Mouse (Mus musculus): ENCODE results near the gene Ephx3. TPM values are rescaled to one million over a fixed set of nuclear protein-coding genes. Genes with fewer than 3 reads are reported as not detected.

Ephx3 gene
- polyA plus RNA-seq, 1 experiment: 1.1 TPM

DNA sequence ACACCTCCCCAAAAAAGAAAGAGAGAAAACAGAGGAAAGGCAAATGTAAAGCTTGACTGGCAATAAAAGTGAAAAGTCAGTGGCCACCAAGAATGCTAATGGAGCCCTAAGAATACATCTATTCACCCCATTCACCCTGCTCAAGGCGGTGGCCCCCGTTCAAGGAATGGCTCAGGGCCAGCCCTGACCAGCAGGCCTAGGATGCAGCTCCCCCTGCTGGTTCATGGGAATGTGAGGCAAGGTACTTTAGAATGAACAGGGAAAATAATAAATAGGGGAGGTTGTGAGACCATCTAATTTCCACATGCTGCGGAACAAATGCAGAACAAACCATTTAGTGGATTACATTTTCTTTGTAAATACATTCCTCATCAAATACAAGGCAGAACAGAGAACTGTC lies 20.4 kb upstream of the Ephx3 start:
- H3K36me3 ChIP-seq (ENCODE audit: control insufficient read depth, insufficient read depth, low read length): peaks cover 53% of the 10 kb centered on the region
- H3K4me1 ChIP-seq (ENCODE audit: control insufficient read depth, insufficient read depth, insufficient read length): no peaks in the 10 kb centered on the region
- TF ChIP-seq CTCF (IDR thresholded peaks at IDR 0.05; ENCODE audit: extremely low read depth, insufficient read depth, insufficient read length, insufficient replicate concordance): peak; percentile 71; the same call in 1 of the 2 replicates
- no peak for TF ChIP-seq POLR2A (IDR thresholded peaks at IDR 0.05; ENCODE audit: low read depth, low read length)
- no peak overlapping the region for H3K4me3 ChIP-seq (ENCODE audit: extremely low read depth, insufficient read depth, insufficient read length)
- no peak overlapping the region for H3K27ac ChIP-seq (ENCODE audit: insufficient read depth, low read length)
- WGBS: 59% methylated on average over 3 of the region's 3 CpGs
- no peaks in the 10 kb centered on the region for H3K27me3 ChIP-seq (ENCODE audit: control insufficient read depth, insufficient read depth, low read length)
- DNase-seq (ENCODE audit: low read depth in 1 of 2, low spot score in 2 of 2): peak in 1 of 2 experiments; percentile 36

DNA sequence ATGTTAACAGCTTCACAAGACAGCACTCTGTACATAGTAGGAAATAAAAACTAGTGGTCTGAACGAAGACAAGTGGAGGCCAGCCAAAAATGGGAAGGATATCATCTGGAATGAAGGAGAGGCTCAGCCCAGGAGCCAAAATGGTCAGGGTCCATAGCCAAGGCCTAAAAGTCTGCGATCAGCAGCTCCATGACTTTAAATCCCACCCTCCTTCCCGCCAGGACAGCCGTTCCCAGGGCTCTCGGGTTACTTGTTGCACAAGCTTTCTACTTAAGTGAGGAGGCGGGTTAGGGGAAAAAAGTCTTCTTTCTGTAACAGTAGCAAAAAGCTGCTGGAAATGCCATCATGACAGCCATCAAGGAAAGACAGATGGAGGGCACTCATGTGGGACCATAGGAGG lies 19.8 kb upstream of the Ephx3 start:
- WGBS: 94% methylated on average over 6 of the region's 6 CpGs
- no peak overlapping the region for H3K4me3 ChIP-seq (ENCODE audit: extremely low read depth, insufficient read depth, insufficient read length)
- TF ChIP-seq CTCF (IDR thresholded peaks at IDR 0.05; ENCODE audit: extremely low read depth, insufficient read depth, insufficient read length, insufficient replicate concordance) (no peak), POLR2A (IDR thresholded peaks at IDR 0.05; ENCODE audit: low read depth, low read length) (no peak)
- H3K27me3 ChIP-seq (ENCODE audit: control insufficient read depth, insufficient read depth, low read length): no peaks in the 10 kb centered on the region
- H3K36me3 ChIP-seq (ENCODE audit: control insufficient read depth, insufficient read depth, low read length): peaks cover 54% of the 10 kb centered on the region
- no peak overlapping the region for H3K27ac ChIP-seq (ENCODE audit: insufficient read depth, low read length)
- no peaks in the 10 kb centered on the region for H3K4me1 ChIP-seq (ENCODE audit: control insufficient read depth, insufficient read depth, insufficient read length)
- no peak for DNase-seq (ENCODE audit: low read depth in 1 of 2, low spot score in 2 of 2)

DNA sequence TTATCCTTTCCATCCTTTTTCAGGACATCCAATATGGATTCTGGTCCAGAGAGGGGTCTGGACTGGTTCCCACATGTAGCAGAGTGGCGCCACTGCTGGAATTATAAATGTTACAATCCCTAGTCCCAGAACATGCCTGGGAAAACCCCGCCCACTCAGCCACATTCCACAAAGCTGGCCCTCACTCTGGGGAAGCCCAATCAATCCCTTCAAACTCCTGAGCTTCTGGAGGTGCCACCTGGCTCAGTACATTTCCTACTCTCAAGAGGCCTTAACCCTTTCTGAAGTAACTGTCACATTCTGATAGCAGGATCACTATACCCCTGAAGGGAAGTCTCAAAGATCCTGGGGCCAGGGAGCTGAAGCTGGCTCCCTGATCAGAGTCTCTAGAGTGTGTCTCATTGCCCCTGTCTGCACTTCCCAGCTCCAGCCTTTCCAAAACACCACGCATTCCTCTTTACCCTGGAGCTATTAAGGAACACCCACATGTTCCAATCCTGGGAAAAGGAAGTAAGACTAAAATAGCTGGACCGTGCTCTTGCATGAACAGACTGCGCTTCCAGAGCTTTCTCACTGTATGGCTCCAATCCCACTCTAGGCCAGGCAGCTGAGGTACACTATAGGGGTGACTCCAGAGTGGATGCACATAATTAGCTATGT lies 18.4 kb upstream of the Ephx3 start:
- WGBS: 92% methylated on average over 5 of the region's 5 CpGs
- peaks cover 44% of the 10 kb centered on the region for H3K36me3 ChIP-seq (ENCODE audit: control insufficient read depth, insufficient read depth, low read length)
- DNase-seq (ENCODE audit: low read depth in 1 of 2, low spot score in 2 of 2): no peak
- no peaks in the 10 kb centered on the region for H3K27me3 ChIP-seq (ENCODE audit: control insufficient read depth, insufficient read depth, low read length)
- H3K27ac ChIP-seq (ENCODE audit: insufficient read depth, low read length): no peak overlapping the region
- H3K4me3 ChIP-seq (ENCODE audit: extremely low read depth, insufficient read depth, insufficient read length): no peak overlapping the region
- H3K4me1 ChIP-seq (ENCODE audit: control insufficient read depth, insufficient read depth, insufficient read length): no peaks in the 10 kb centered on the region
- TF ChIP-seq CTCF (IDR thresholded peaks at IDR 0.05; ENCODE audit: extremely low read depth, insufficient read depth, insufficient read length, insufficient replicate concordance): no peak
- TF ChIP-seq POLR2A (IDR thresholded peaks at IDR 0.05; ENCODE audit: low read depth, low read length): no peak

GRCm38 (mm10) chr17:32205345-32205744 lies 16.0 kb upstream of the Ephx3 start:
- Histone ChIP-seq H3K36me3 (ENCODE audit: control insufficient read depth, insufficient read depth, low read length) (peaks cover 52% of the 10 kb centered on the region), H3K4me3 (ENCODE audit: extremely low read depth, insufficient read depth, insufficient read length) (no peak overlapping the region), H3K4me1 (ENCODE audit: control insufficient read depth, insufficient read depth, insufficient read length) (no peaks in the 10 kb centered on the region), H3K27me3 (ENCODE audit: control insufficient read depth, insufficient read depth, low read length) (no peaks in the 10 kb centered on the region), H3K27ac (ENCODE audit: insufficient read depth, low read length) (no peak overlapping the region)
- no peak for DNase-seq (ENCODE audit: low read depth in 1 of 2, low spot score in 2 of 2)
- WGBS: 88% methylated on average over 3 of the region's 3 CpGs
- TF ChIP-seq CTCF (IDR thresholded peaks at IDR 0.05; ENCODE audit: extremely low read depth, insufficient read depth, insufficient read length, insufficient replicate concordance): no peak
- TF ChIP-seq POLR2A (IDR thresholded peaks at IDR 0.05; ENCODE audit: low read depth, low read length): no peak

DNA sequence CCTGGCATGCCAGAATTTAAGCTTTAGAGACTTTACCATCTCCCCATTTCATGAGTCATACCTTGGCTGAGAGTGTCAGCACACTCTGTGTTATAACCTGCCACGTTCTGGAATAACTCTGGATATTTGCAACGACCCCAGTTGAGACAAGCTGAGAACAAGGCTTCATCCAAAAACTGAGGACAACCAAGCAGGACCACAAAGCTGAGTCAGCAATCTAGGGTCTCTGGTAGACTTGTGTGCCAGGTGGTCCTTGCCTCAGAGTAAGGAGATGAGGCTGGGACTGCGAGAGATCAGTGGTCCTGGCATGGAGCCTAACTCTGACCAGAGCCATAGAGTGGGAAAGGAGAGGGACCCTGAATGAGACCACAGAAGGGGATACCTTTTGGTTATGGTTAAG lies 13.6 kb upstream of the Ephx3 start:
- Histone ChIP-seq H3K4me3 (ENCODE audit: extremely low read depth, insufficient read depth, insufficient read length) (no peak overlapping the region), H3K27ac (ENCODE audit: insufficient read depth, low read length) (no peak overlapping the region), H3K27me3 (ENCODE audit: control insufficient read depth, insufficient read depth, low read length) (no peaks in the 10 kb centered on the region), H3K36me3 (ENCODE audit: control insufficient read depth, insufficient read depth, low read length) (peaks cover 64% of the 10 kb centered on the region), H3K4me1 (ENCODE audit: control insufficient read depth, insufficient read depth, insufficient read length) (no peaks in the 10 kb centered on the region)
- WGBS: 91% methylated on average over 3 of the region's 3 CpGs
- TF ChIP-seq CTCF (IDR thresholded peaks at IDR 0.05; ENCODE audit: extremely low read depth, insufficient read depth, insufficient read length, insufficient replicate concordance) (no peak), POLR2A (IDR thresholded peaks at IDR 0.05; ENCODE audit: low read depth, low read length) (no peak)
- no peak for DNase-seq (ENCODE audit: low read depth in 1 of 2, low spot score in 2 of 2)

DNA sequence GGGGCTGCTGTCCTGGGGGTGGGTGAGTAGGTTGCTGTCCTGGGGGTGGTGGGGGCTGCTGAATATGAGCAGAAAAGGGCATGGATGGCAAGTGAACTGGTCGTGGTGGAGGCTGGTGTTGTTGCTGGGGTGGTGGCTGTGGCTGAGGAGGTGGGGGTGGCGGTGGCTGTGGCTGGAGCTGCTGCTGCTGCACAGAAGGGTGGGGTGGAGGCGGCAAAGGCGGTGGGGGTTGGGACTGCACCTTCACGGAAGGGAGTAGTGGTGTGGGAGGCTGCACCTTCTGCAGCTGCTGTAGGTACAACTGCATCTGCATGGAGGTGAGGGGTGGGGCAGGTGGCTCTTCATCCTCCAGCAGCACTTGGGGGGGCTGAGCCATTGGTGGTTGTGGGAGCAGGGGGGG lies 11.7 kb upstream of the Ephx3 start:
- no peaks in the 10 kb centered on the region for H3K27me3 ChIP-seq (ENCODE audit: control insufficient read depth, insufficient read depth, low read length)
- TF ChIP-seq POLR2A (IDR thresholded peaks at IDR 0.05; ENCODE audit: low read depth, low read length): no peak
- no peak for TF ChIP-seq CTCF (IDR thresholded peaks at IDR 0.05; ENCODE audit: extremely low read depth, insufficient read depth, insufficient read length, insufficient replicate concordance)
- no peak for DNase-seq (ENCODE audit: low read depth in 1 of 2, low spot score in 2 of 2)
- peaks cover 63% of the 10 kb centered on the region for H3K36me3 ChIP-seq (ENCODE audit: control insufficient read depth, insufficient read depth, low read length)
- 84% methylated on average over 5 of the region's 5 CpGs for WGBS
- H3K4me1 ChIP-seq (ENCODE audit: control insufficient read depth, insufficient read depth, insufficient read length): no peaks in the 10 kb centered on the region
- no peak overlapping the region for H3K4me3 ChIP-seq (ENCODE audit: extremely low read depth, insufficient read depth, insufficient read length)
- H3K27ac ChIP-seq (ENCODE audit: insufficient read depth, low read length): no peak overlapping the region

- Histone ChIP-seq H3K36me3 (ENCODE audit: control insufficient read depth, insufficient read depth, low read length) (peaks cover 61% of the 10 kb centered on the region), H3K4me1 (ENCODE audit: control insufficient read depth, insufficient read depth, insufficient read length) (no peaks in the 10 kb centered on the region), H3K27me3 (ENCODE audit: control insufficient read depth, insufficient read depth, low read length) (no peaks in the 10 kb centered on the region), H3K27ac (ENCODE audit: insufficient read depth, low read length) (no peak overlapping the region), H3K4me3 (ENCODE audit: extremely low read depth, insufficient read depth, insufficient read length) (no peak overlapping the region)
- DNase-seq (ENCODE audit: low read depth in 1 of 2, low spot score in 2 of 2): no peak
- no peak for TF ChIP-seq POLR2A (IDR thresholded peaks at IDR 0.05; ENCODE audit: low read depth, low read length)
- TF ChIP-seq CTCF (IDR thresholded peaks at IDR 0.05; ENCODE audit: extremely low read depth, insufficient read depth, insufficient read length, insufficient replicate concordance): no peak
- WGBS: 72% methylated on average over 2 of the region's 2 CpGs
These were observed 10.4 kb upstream of the Ephx3 start for GRCm38 (mm10) chr17:32199796-32200195.
